Mouse (Mus musculus) forebrain, embryonic 14.5 days (tissue): ENCODE results near the gene Cmya5. TPM values are rescaled to one million over a fixed set of nuclear protein-coding genes. Genes with fewer than 3 reads are reported as not detected.
A peak's percentile ranks its signal among the peaks of the same experiment; 100 is the strongest.

ENCODE experiments used
- ATAC-seq: fragments of 200-750 bp; cut with Nextera tagmentation; 2 replicates; pipeline ENCODE4 v1.8.0; 2017; ENCODE audit warnings: mild to moderate bottlenecking, moderate library complexity
- DNase-seq: peaks from one replicate; pipeline ENCODE4 v3.0.0-alpha.2; 2015; ENCODE audit warnings: low spot score
- H3K27ac ChIP-seq: fragments of 300-500 bp; sonication (generic); 2 replicates; pipeline ENCODE4 v1.5.1; 2014; ENCODE audit warnings: low read depth, mild to moderate bottlenecking, control low read depth, low read length, moderate library complexity
- H3K27me3 ChIP-seq: fragments of 300-500 bp; sonication (generic); replicated peaks from 2 replicates; pipeline ENCODE4 v1.6.1; 2014; ENCODE audit warnings: low read length, control low read depth, mixed read lengths; ENCODE audit not compliant: control insufficient read depth, insufficient read depth
- H3K36me3 ChIP-seq: fragments of 300-500 bp; sonication (generic); 2 replicates; pipeline ENCODE4 v1.6.1; 2014; ENCODE audit warnings: low read length, control low read depth; ENCODE audit not compliant: control insufficient read depth, insufficient read depth
- H3K4me1 ChIP-seq: fragments of 300-500 bp; sonication (generic); 2 replicates; pipeline ENCODE4 v1.6.1; 2014; ENCODE audit warnings: antibody characterized with exemption, low read length, control low read depth; ENCODE audit not compliant: control insufficient read depth, insufficient read depth
- H3K4me2 ChIP-seq: fragments of 300-500 bp; sonication (generic); 2 replicates; pipeline ENCODE4 v1.6.1; 2014; ENCODE audit warnings: mild to moderate bottlenecking, control low read depth, low read length
- H3K4me3 ChIP-seq: fragments of 300-500 bp; sonication (generic); 2 replicates; pipeline ENCODE4 v1.5.1; 2014; ENCODE audit warnings: low read depth, low read length, control low read depth
- H3K9ac ChIP-seq: fragments of 300-500 bp; sonication (generic); 2 replicates; pipeline ENCODE4 v1.6.1; 2014; ENCODE audit warnings: mild to moderate bottlenecking, low read length, control low read depth, moderate library complexity
- H3K9me3 ChIP-seq: fragments of 300-500 bp; sonication (generic); replicated peaks from 2 replicates; pipeline ENCODE4 v1.6.1; 2016; ENCODE audit warnings: low read length, control low read depth, mixed read lengths; ENCODE audit not compliant: control insufficient read depth
- WGBS: fragments of 180-500 bp; shearing (Covaris S2); extraction: QIAGEN DNeasy Blood & Tissue Kit; methylation state at CpG from one replicate; pipeline ENCODE4 v1.1.7; 2014; 5-methylcytosine and 5-hydroxymethylcytosine counted together
- polyA plus RNA-seq: library from polyadenylated mRNA; unstranded; fragments of >200 nt; fragmentation: Nextera tagmentation; extraction: Ambion mirVana; gene quantifications from 2 replicates; pipeline ENCODE4 v1.2.1, GENCODE M21; 2014

Gene Cmya5
- polyA plus RNA-seq, 1 experiment from 2014 or later = 0.17 TPM

DNA sequence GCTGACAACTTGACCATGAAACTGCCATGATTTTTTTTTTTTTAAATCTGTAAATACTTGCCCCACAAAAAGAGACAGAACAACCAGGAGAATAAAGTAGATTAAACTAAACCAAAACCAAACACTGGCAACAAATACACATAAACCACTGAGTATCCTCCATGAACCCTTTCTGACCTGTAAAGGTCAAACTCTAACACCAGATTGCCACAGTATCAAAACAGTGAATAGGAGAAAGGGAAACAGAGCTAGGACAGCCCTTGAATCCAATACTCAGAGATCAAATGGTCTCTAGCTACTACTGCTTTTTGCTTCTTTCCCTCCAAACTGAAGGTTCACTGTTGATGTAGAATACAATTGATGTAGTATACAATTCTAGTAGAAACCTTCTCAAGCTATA is 33.0 kb upstream of the Cmya5 start:
- DNase-seq (no peak), ATAC-seq (no peak)
- Histone ChIP-seq H3K27me3 (no peaks in the 10 kb centered on the region), H3K9me3 (no peaks in the 10 kb centered on the region), H3K27ac (no peak overlapping the region), H3K4me3 (no peak overlapping the region), H3K4me2 (no peak overlapping the region), H3K4me1 (peaks cover 2% of the 10 kb centered on the region; the same call in 1 of the 2 replicates), H3K36me3 (peaks cover 22% of the 10 kb centered on the region), H3K9ac (no peak overlapping the region)

GRCm38 (mm10) chr13:93163303-93163702 is 18.8 kb upstream of the Cmya5 start:
- H3K4me3 ChIP-seq = no peak overlapping the region
- H3K9ac ChIP-seq = no peak overlapping the region

DNA sequence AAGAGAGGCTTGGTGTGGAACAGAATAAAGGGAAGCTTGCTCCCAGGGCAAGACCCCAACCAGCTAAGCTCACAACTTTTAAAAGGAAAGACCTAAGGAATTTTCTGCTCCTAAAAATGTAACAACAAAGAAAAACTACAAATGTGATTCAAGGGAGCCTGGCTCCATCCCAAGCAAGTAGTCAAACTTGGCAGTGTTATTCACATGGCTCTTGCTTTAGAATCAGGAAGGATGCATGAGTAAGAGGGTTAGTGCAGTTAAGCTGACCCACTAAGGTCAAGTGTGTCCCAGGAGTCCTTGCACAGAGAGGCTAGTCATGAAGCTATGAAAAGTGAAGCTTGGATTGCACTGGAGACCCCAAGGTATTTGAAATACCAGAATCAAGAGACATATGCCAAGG is 17.9 kb upstream of the Cmya5 start:
- H3K4me3 ChIP-seq = no peak overlapping the region
- H3K27me3 ChIP-seq = no peaks in the 10 kb centered on the region
- H3K4me2 ChIP-seq = no peak overlapping the region
- ATAC-seq (no peak), DNase-seq (no peak)
- no peaks in the 10 kb centered on the region for H3K4me1 ChIP-seq
- H3K9ac ChIP-seq = no peak overlapping the region
- H3K27ac ChIP-seq = no peak overlapping the region
- H3K9me3 ChIP-seq = no peaks in the 10 kb centered on the region
- peaks cover 32% of the 10 kb centered on the region for H3K36me3 ChIP-seq

More at GRCm38 (mm10) chr13:93163303-93163702, 18.8 kb upstream of the Cmya5 start:
- no peak for DNase-seq
- Histone ChIP-seq H3K27me3 (no peaks in the 10 kb centered on the region), H3K27ac (no peak overlapping the region), H3K4me1 (no peaks in the 10 kb centered on the region), H3K9me3 (no peaks in the 10 kb centered on the region), H3K36me3 (peaks cover 32% of the 10 kb centered on the region), H3K4me2 (no peak overlapping the region)
- WGBS = 96% methylated on average over 4 of the region's 4 CpGs
- no peak for ATAC-seq

DNA sequence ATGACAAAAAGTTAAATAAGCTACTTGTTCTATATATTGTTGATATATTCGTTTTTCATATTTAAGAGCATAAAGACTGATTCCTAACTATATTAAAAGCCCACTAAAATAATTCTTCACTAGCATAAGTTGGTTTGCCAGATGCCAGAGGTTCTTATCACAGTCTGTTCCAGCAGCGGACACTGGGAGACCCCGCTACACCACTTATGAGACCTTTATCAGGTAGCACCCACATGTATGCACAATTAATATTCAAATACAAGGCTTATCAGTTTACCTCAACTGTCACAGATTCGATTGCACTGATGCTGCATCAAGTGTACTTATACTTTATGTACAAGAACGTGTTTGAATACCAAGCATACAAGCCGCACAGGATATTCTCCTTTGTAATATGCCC is 13.7 kb upstream of the Cmya5 start:
- H3K4me1 ChIP-seq = no peaks in the 10 kb centered on the region
- ATAC-seq (no peak), DNase-seq (no peak)
- H3K4me3 ChIP-seq = no peak overlapping the region
- H3K9me3 ChIP-seq = no peaks in the 10 kb centered on the region
- H3K9ac ChIP-seq = no peak overlapping the region
- no peak overlapping the region for H3K4me2 ChIP-seq
- 96% methylated on average over 6 of the region's 6 CpGs for WGBS
- peaks cover 27% of the 10 kb centered on the region; the same call in 1 of the 2 replicates for H3K36me3 ChIP-seq
- H3K27ac ChIP-seq = no peak overlapping the region
- no peaks in the 10 kb centered on the region for H3K27me3 ChIP-seq

DNA sequence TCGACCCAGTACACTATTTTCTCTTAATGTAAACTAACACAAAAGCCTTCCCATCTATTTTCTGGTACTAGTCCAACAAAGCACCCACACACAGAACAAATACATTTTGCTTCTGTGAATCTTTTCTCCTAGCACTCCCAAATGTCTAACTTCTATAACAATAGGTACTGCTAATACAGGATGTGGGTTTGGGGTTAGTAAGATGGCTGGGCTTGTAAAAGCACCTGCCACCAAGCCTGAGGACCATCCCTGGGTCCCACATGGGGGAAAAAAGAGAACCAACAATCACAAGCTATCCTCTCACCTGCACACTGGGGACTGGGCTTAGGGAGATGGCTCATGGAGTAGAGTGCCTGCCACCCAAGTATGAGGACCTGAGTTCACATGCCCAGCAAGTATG is 8.8 kb upstream of the Cmya5 start:
- H3K36me3 ChIP-seq = peaks cover 29% of the 10 kb centered on the region
- no peak overlapping the region for H3K4me3 ChIP-seq
- WGBS = 87% methylated on average over 1 of the region's 1 CpGs
- H3K27ac ChIP-seq = no peak overlapping the region
- H3K4me2 ChIP-seq = no peak overlapping the region
- no peak for DNase-seq
- no peaks in the 10 kb centered on the region for H3K27me3 ChIP-seq
- H3K9ac ChIP-seq = no peak overlapping the region
- no peak for ATAC-seq
- no peaks in the 10 kb centered on the region for H3K9me3 ChIP-seq
- no peaks in the 10 kb centered on the region for H3K4me1 ChIP-seq

DNA sequence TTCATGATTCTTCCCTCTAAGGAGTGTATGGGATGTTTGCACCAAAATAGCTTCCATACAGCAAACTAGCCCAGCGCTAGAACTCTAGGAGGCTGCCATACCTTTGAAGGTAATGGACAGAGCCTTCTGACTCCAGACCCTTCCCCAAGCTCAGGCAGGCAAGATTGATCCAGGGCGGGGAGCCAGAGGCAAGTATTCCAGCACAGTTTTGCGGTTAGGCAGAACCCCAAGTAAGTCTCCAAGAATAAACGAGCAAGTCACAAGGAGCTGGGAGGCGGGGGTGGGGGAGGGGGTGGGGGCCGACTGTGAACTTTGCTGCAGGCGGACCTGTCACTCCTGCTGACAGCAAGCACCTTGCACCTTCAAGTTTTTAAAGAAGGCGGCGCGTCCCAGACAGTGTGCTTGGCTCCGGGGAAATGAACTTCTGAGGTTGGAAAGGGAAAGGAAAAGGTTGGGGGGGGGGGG is 673 bp downstream of the Cmya5 start:
- H3K4me1 ChIP-seq = 0 out of 2 replicates have a peak, but pooled peaks cover 2% of the 10 kb centered on the region
- H3K4me2 ChIP-seq = peak overlapping the region; percentile 93
- H3K27ac ChIP-seq = no peak overlapping the region
- ATAC-seq = peak; percentile 33
- H3K9me3 ChIP-seq = no peaks in the 10 kb centered on the region
- peak overlapping the region; percentile 39 for H3K4me3 ChIP-seq
- 12% methylated on average over 11 of the region's 11 CpGs for WGBS
- H3K9ac ChIP-seq = peak overlapping the region; percentile 64
- no peak for DNase-seq
- H3K36me3 ChIP-seq = no peaks in the 10 kb centered on the region; the same call in 1 of the 2 replicates
- no peaks in the 10 kb centered on the region for H3K27me3 ChIP-seq

DNA sequence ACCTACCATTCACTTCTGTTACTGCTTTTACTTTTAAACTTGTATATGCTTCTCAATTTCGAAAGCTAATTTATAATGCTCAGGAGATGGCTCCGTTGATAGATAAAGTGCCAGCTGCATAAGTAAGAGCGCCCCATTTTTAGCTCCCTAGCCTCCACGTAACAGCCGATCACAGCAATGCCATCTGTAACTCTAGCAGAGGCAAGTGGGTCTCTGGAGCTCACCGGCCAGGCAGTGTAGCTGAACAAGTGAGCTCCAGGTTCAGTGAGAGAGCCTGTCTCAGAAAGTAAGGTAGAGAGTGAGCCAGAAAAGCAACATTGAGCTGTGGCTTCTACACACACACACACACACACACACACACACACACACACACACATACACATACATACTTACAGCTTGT is 3.3 kb downstream of the Cmya5 start:
- H3K27ac ChIP-seq = no peak overlapping the region
- H3K4me3 ChIP-seq = no peak overlapping the region
- H3K9ac ChIP-seq = no peak overlapping the region
- ATAC-seq (no peak), DNase-seq (no peak)
- no peak overlapping the region for H3K4me2 ChIP-seq
- H3K9me3 ChIP-seq = no peaks in the 10 kb centered on the region
- 95% methylated on average over 6 of the region's 6 CpGs for WGBS
- no peaks in the 10 kb centered on the region for H3K27me3 ChIP-seq
- no peaks in the 10 kb centered on the region for H3K36me3 ChIP-seq
- 0 out of 2 replicates have a peak, but pooled peaks cover 2% of the 10 kb centered on the region for H3K4me1 ChIP-seq

GRCm38 (mm10) chr13:93138059-93138458 is 6.5 kb downstream of the Cmya5 start:
- no peaks in the 10 kb centered on the region for H3K36me3 ChIP-seq
- no peaks in the 10 kb centered on the region for H3K4me1 ChIP-seq
- no peak overlapping the region for H3K4me3 ChIP-seq
- no peak for DNase-seq
- no peak overlapping the region for H3K27ac ChIP-seq
- ATAC-seq = no peak
- no peaks in the 10 kb centered on the region for H3K27me3 ChIP-seq
- no peak overlapping the region for H3K4me2 ChIP-seq
- no peaks in the 10 kb centered on the region for H3K9me3 ChIP-seq
- WGBS = 45% methylated on average over 1 of the region's 1 CpGs
- no peak overlapping the region for H3K9ac ChIP-seq

DNA sequence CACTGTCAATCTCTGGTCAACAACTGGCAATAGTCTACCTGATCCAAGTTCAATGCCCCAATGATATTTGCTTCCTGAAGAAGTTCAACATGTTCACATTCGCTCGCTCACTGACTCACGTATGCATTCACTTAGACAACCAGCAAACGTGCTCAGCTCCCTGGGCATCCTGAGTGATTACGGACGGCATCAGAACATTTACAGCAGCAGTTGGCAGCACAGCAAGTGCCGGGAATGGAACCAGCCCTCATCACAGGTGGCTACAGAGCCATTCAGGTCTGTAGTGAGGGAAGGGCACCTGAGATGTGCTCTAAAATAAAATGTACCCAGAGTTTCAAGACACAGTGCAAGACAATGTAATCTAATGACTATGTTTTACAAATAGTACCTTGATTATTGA is 7.4 kb downstream of the Cmya5 start:
- H3K27ac ChIP-seq = no peak overlapping the region
- no peak for DNase-seq
- WGBS = 92% methylated on average over 7 of the region's 7 CpGs
- H3K9me3 ChIP-seq = no peaks in the 10 kb centered on the region
- no peak overlapping the region for H3K4me3 ChIP-seq
- ATAC-seq = no peak
- H3K27me3 ChIP-seq = no peaks in the 10 kb centered on the region
- no peaks in the 10 kb centered on the region for H3K36me3 ChIP-seq
- no peak overlapping the region for H3K4me2 ChIP-seq
- H3K4me1 ChIP-seq = no peaks in the 10 kb centered on the region
- H3K9ac ChIP-seq = no peak overlapping the region
